Mouse (Mus musculus) right cerebral cortex, postnatal 36 days (tissue): ENCODE results near the gene Col4a4.
A peak's percentile ranks its signal among the peaks of the same experiment; 100 is the strongest.

ENCODE experiments used
- DNase-seq, 2 experiments: peaks; one replicate each; pipeline ENCODE4 v3.0.0; 2022; ENCODE audit warnings: low spot score in 2 of 2, mixed read lengths in 1 of 2

The Col4a4 gene

DNA sequence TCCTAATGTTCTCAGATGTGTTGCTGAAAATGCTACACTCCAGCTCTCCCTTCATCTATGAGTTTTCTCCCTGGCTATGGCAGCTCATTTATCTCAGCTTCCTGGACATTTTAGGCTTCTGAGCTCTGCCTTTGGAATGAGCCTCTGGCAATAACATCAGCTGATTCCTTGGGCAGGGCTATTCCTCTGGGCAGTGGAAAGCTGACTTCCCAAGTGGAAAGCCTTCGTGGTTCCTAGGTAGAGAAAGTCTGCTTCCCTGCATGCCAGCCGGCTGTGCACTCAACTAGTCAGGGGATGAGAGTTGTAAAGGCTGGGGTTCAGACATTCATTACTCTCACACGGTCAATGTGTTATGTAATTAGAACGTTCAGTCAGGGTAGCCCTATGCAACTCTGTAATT lies 8.3 kb downstream of the Col4a4 start:
- DNase-seq = no peak

DNA sequence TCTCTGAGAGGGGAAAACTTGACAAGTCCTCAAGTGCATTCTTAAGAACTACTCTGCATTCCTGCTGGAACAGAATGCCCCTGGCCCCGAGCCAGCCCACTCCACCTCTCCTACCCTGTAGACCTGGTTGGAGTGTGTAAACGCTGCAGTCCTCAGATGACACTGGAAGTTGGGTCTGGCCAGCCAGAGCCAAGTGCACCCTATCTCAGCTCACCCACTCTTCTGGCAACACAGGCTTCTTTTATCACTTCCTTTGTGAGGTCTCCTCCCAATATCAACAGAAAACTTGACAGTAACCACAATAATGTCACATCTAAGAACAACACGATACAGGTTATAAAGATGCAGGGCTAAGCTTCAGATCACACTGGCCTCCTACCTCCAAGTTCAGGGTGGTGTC lies 8.7 kb downstream of the Col4a4 start:
- no peak for DNase-seq

DNA sequence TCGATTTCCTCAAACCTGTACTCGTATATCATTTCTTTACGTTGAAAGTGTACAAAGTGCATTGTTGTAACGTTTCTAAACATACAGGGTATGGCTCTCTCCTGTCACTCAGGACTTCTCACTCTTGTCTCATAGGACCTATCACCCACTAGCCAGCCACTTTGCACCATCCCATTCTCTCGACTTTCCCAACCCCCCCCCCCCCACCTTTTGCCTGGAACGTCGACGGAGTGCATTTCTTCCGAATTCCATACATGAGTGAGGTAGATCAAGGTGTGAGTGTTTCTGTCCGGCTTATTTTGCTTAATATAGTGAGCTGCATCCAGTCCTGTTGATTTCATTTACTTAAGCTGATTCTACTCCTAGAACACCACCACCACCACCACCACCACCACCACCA lies 9.3 kb downstream of the Col4a4 start:
- DNase-seq = no peak

DNA sequence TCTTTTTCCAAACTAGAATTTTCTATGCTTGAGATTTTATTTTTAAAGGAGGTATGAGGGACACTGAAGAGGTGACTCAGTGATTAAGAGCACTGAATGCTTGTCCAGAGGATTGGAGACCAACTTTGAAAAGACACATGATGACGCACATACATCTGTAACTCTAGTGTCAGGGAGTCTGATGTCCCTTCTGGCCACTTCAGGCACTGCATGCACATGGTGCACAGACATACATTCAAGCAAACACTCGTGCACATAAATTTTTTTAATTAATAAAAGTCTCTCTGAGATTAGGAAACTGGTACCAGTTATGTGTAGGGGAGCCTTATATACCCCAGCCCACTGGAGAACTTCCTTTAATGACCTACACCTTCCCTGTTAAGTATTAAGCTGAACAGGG lies 10.5 kb downstream of the Col4a4 start:
- no peak for DNase-seq

DNA sequence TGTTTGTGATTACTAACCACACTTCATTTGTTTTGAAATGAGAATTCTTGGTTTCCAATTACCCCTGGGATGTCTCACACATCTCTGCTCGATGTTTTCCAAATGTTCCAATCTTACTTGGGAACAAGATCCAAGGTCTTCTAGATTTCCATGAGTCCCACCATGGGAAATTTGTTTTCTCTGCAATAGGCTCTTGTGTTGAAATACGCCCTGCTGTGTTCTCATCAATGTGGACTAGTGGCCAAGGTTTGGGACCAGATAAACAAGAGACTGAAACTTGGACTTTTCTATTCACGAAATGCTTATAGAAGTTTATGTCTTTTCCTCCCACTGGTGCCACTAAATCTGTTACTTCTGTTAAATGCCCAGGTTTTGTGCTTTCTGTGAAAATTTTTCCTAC lies 11.0 kb downstream of the Col4a4 start:
- DNase-seq = no peak

DNA sequence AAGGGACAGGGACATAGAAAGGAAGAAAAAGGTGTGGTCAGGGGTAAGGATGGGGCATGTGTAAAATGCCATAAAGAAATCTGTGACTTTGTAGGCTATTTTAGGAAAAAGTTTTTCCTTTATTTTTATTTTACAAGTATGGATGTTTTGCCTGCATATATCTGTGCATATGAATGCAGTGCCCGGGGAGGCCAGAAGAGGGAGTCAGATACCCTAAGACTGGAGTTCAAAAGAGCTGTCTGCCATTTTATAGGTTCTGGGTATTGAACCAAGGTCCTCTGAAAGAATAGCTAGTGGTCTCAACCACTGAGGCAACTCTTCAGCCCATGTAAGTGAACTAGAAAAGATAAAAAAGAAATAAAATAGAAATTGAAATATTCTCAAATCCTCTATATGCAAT lies 14.9 kb downstream of the Col4a4 start:
- DNase-seq = no peak

DNA sequence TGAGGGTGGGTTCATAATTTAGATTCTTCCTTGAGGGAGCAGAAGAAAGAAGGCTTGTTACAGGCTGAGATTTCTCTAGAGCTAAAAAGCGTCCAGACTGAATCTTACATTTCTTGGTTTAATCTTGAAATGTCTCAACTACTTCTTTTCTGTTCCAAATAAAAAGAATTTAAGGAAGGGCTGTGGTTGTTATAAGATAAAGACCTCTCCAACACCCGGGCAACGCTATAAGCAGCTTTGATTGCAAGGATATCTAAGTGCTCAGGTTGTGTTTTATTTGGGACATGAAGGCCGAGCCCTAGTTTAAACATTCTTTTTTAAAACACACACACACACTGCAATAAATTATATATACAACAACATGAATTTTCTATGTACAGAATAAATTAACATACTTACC lies 17.2 kb downstream of the Col4a4 start:
- DNase-seq = no peak

DNA sequence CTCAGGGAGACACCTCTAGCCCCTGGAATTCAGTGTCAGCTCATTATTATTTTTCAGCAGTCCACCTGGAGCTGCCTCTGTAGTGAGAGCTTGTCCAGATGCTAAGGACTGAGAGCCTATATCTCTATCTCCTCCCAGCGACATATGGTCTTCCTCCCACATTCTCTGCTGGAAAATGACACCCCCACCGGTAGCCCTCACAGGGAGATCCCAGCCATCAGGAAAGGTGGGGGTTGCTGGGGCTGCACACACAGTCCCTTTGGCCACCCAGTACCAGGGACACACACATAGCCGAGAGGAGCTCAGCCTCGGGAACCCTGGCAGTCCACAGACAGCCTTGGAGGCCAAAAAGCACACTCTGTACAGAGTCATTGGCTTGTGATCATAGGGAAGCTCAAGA lies 26.4 kb downstream of the Col4a4 start:
- DNase-seq = peak; percentile 4 to 31

DNA sequence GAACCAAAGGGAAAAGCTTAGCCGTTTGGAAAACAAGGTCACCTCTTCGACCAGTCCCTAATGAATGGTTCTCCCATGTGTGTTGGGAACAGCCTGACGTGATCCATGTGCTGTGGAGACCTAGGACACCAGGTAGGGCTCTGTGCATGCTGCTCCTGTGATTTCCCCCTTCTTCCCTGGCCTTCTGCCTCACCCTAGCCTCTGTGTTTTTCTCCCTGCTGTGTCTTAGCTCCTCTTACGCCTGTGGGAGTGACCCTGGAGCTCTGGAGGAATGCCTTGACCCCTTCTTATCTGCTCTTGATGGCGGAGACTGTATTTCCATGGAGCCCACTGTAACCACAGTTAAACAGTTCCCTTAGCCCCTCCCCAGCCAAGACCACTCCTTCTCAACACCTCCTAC lies 31.8 kb downstream of the Col4a4 start:
- no peak for DNase-seq

DNA sequence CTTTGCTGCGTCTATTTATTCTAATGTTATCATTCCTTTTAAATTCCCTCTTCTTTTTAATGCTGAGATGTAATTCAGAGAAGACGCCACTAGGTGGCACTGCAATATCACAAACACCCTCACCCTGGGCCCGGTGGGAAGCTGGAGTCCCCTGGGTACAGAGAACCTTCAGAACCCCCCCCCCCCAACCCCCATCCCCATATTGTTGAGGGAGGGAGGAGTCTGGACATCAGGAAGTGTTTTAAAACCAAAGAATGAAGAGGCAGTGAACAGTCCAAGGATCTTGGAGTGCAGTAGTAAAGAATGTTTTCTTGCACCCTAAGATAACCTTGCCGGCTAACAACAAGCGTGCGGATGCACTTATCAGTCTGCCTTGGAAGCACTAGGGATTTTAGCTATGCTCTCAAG lies 32.2 kb downstream of the Col4a4 start:
- no peak for DNase-seq

DNA sequence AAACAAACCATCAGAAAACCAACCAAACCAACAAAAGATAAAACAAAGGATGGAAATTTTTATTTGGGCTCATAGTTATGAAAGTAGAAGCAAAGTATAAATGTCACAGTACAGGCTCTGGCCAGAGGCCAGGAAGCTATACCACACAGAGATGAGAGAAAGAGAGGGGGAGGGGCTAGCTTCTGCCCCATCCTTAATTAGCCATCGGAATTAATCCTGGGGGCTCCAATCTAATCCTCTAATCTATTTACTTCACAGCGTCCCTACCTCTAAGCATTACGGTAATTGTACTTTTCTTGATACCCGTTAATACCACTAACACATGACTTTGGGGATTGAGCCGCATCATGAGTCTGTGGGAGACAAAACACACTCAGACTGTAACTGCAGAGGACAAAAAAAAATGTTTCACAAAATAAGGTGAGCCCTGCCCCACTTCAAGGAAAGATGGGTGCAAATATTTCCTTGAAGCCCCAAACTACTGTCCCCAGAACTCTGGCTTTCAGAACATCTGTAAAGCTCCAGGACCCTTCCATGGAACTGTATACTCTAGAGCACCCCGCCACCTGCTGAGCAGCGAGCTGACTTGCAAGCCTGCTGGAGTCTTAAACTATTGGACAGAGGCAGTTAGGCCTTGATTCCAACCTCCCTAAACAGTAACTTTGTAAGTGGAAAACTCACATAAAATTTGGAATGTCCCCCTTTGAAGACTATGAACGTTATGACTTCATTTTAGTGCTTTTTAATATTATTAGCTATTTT lies 41.3 kb downstream of the Col4a4 start:
- DNase-seq = no peak

DNA sequence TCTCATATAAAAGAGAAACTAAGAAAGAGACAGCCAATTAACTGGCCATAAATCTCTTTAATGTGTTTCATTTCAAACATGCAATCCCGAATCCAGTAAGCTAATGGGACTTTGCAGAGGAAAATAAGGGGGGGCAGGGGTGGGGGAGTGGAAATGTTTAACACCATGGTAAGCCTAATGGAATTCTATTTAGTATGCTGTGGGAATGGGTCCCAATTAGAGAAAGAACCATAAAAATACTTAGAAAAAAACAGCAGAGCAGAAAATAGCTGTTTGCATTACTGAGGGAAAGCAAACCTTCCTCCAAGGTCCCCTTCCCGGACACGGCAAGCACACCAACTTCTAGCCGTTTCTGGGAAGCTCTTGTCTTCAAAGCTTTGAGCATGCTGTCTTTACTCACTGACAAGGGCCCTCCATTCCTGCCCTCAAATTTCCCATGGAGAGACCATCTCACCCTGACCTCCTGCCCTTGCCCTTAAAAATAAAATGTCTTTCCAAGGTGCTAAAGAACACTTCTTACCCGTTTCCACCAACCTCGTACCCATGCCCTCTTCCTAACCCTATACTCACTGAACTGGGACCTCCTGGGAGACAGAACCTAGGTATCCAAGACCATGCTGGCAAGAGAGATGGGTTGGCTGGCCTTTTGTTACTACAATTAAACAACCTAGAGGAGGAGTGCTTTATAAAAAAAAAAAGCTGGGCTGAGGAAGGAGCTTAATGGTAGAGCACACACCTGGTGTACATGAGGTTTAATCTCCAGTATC lies 42.0 kb downstream of the Col4a4 start:
- no peak for DNase-seq

DNA sequence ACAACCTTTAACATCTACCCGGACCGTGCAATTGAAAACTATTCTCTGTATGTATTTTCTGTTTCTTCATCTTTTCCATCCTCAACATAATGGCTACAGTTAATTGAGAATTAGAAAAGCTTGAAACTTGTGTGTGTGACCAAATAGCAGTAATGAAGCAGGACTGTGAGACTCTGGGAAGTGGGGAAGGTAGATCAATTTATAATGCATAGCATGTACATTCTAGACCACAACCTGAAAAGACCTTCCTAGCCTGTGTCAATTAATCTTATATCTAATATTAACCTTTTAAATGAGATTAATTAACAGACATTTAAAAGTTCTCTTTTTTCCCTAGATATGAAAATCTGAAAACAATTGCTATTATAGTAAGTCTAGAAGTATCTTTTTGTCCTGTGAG lies 42.7 kb downstream of the Col4a4 start:
- no peak for DNase-seq

DNA sequence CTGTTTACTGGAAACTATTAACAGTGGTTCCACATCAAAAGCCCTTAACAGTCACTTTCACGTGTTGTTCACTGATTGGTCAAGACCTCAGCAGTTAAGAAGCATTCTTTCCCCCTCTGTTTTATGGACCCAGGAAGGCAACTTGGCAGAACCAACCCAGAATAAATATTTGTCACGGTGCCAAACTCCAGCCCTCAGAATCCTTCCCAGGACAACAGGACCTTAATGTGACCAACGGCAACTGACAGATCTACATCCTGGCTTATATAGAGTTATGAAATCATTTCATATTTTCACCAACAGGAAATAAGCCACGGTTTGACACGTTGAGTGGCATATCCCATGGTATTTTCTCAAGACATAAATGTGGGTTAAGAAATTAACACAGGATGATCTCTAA lies 46.6 kb downstream of the Col4a4 start:
- DNase-seq = no peak

DNA sequence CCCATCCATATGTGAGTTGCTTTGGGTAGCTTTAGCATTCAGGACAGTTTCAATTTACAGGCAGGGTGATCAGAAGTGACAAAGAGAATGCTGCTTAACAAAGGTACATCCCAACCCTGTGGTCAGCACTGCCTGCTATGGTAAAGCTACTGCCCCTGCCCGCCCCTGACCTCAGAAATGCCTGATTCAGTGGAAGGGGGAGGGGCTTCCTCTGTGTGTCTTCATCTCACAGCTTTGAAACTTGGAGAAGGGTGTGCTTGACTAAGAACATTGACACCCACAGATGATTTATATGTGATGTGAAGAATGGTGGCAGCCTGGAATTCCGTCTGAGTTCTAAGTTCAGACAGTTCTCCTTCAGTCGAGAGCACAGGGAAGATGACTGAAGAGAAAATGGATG lies 48.8 kb downstream of the Col4a4 start:
- no peak for DNase-seq

DNA sequence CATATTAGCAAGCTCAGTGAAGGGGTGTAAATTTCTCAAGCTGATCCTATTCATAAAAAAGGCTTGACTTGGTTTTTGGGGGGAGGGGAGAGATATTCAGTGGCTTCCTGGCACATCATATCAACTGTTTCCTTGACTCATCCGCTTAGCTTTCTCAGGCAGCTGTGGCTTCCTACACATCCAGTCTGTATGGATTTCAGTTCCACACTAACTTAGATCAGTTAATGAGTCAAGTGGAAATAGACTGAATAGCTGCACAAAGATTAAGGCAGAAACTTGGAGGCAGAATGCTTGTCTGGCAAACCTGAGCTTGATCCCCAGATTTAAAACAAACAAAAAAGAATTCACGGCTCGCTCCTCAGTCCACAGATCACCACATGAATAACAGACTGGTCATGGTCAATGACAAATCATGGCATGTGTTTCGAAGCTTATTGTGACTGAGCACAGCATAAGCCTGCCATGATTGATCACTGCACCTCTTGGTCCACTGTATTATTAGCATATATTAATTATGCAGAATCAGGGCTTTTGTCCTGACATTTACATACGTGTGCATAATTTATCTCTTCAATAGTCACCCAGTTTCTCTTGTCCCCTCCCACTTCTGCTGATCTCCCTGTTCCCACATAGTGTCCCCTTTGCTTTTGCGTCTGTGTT lies 50.0 kb downstream of the Col4a4 start:
- DNase-seq = no peak

DNA sequence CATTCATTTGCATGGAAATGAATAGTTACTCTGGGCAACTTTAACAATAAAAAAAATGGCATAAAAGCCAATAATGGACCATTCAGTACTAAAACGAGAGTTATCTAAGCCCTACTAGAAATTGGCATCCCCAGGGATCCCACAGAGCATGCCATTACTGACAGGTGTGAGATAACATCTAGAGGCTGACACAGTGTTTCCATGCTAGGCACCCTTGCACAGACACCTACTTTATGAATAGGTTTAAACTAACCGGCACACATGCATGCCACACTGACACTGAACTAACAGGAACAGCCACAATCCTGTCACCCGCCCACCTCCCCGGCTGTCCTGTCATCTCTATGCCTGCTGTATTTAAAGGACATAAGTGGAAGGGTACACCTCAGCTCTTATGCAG lies 58.7 kb downstream of the Col4a4 start:
- no peak for DNase-seq

DNA sequence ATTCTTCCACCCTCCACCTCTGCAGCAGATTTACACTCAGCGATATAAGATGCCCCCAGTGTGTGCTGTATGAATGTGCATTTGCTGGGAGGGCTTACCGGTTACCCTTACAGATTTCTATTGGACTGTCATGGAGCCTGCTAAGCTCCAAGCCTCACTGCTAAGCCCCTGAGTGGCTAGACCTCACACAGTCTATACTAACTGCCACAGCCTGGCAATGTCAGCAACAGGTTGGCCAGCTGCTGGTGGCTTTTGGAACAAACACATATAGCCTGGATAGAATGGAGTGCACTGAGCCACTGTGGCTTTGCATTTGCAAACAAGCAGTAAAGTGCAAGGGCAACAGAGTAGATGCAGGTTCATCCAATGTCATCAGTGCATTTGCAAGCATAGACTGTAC lies 94.7 kb downstream of the Col4a4 start:
- no peak for DNase-seq

DNA sequence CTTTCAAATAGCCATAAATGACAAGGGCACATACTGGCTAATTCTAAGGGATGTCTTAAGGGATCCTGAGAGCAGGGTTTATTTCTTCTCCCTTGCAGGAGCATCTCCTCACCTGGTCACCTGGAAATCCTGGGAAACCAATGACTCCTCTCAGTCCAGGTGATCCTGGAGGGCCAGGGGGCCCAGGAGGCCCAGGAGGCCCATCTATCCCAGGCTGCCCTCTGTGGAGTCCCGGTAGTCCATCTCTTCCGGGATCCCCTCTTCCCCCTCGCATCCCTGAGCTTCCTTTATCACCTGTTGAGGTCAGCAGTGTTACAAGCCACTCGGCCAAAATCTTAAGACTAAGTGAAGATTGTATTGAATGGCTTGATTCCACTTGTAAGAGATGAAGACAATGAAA lies 100.3 kb downstream of the Col4a4 start:
- no peak for DNase-seq

DNA sequence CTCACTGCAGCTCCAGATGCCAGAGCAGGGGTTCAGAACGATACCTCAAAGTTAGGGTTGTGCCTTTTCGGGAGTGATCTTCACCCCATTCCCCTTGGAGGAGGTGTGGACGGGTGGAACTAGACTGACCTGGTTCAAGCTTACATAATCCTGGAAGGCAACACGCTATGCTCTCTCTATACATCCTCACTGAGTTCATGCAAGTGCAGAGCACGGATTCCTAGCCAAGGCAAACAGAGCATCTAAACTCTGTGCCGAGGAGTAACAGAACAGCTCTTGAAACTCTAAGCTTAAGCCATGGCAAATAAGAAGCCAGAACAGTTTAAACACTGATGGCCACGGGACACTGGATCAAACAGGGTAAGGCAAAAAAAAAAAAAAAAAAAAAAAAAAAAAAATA lies 104.3 kb downstream of the Col4a4 start:
- DNase-seq = no peak

DNA sequence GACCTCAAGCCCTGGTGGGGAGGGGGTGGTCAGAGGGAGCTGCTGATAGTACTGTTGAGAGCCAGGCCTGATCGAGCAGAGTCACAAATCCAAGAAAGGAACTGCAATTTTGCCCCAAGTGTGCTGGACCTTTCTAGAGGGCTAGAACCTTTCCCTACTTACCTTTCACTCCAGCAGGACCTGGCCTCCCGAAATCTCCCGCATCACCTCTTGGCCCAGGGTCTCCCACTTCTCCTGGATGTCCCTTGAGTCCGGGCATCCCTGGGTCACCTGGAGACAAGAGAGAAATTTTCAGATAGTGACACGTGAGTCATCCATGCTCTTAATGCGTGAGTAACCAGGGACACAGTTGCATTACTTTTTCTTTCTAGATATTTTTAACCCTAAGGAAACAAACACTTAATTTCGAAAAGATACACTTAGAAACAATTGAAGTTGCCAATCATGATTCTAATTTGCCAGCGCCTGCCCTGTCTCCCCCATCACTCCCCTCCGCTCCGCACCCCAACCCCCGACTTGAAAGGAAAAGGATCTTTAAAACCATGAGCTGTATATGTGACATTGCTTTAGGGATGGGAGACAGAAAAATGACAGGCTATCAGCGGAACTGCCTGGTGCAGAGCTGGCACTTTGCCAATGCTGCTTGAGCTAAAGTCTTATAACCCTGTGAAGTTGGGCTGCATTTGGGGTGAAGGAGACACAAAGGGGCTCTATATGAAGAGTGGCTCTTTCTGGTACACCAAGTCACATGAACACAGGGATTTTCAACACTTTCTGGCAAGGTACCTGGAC lies 106.8 kb downstream of the Col4a4 start:
- DNase-seq = no peak

DNA sequence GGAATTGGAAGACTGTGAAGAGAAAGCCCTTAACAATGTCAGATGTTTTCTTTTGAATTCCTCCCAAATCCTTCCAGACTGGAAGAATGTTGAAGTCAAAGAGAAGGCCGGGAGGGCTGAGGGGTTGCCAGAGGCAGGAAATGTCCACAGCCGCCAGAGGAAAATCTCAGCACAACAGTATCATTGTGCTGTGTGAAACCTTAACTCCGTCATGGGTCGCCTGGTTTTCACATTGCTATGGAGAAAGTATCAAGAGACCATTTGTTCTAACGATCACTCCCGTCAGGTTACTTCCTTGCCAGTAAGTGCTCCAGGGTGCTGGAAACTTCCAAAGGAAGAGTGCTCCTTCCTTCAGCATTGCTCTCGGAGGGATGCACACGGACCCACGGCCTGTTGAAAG lies 109.9 kb downstream of the Col4a4 start:
- no peak for DNase-seq
